Mouse (Mus musculus) layer of hippocampus, adult 2 months (tissue): ENCODE measurements around the gene Taok3. TPM values are rescaled to one million over a fixed set of nuclear protein-coding genes. Genes with fewer than 3 reads are reported as not detected.
A peak's percentile ranks its signal among the peaks of the same experiment; 100 is the strongest.

Experiments used
- DNase-seq, 2 experiments: peaks; one replicate each; pipeline ENCODE4 v3.0.0; 2022; ENCODE audit warnings: low spot score in 2 of 2
- H3K27ac ChIP-seq: fragments of 200-600 bp; 2 replicates; pipeline ENCODE4 v1.8.1; 2022
- H3K4me3 ChIP-seq: fragments of 200-600 bp; 2 replicates; pipeline ENCODE4 v1.8.1; 2022; ENCODE audit warnings: mild to moderate bottlenecking
- CTCF ChIP-seq: fragments of 200-600 bp; conservative IDR thresholded peaks from 2 replicates; pipeline ENCODE4 v1.8.1; 2022; ENCODE audit warnings: antibody characterized with exemption, mild to moderate bottlenecking, moderate library complexity
- long read RNA-seq, 2 experiments: library from polyadenylated mRNA; stranded (forward); transcript quantifications; one replicate each; pipeline ENCODE4 v2.0.0; 2021; ENCODE audit warnings: borderline mapping rate in 2 of 2
- total RNA-seq, 2 experiments: library from RNA; stranded (reverse); gene quantifications; 2 replicates each; pipeline ENCODE4 v1.2.3; 2021

The Taok3 gene
- total RNA-seq = 10 to 100 TPM; 57.0 to 60.8 TPM
- long read RNA-seq, experiment 1, partial matches to known transcripts = 0 of 7 reads
- long read RNA-seq, experiment 1, other reads (novel, unspliced or antisense) = 4 of 7 reads
- long read RNA-seq, experiment 2, full-length matches to known transcripts = 6 of 6 reads
- long read RNA-seq, experiment 2, partial matches to known transcripts = 0 of 6 reads
- long read RNA-seq, experiment 2, other reads (novel, unspliced or antisense) = 0 of 6 reads

DNA sequence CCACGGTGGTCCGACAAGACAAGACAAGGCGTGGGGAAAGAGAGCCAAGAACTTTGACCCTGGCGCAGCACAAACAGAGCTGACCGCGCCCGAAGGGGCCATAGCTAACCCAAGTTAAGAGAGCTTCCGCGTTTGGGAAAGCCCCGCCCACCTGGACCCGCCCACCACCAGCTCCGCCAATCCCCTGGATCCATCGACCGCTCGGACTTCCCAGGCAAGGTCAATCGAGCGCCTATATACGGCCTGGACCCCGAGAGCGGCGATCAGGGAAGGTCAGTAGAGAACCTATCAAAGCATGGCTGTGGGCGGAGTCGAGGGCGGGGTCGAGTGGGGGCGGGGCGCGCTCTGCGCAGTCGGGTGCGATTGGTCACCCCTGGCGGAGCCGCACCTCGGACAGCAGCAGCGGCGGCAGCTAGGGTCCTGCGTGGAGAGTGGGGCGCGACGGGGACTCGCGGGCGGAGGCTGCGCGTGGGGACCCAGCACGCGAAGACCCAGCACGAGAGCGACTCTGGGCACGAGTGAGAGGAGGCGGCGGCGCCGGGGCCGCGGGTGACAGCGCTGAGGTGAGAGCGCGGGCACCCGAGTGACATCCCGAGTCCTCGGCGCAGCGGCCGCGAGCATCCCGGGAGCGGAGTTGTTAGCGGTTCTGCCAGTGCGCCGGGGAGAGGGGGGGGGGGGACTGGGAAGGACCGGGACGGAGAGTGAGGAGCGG is at the start of gene Taok3:
TSS of gene Taok3 (plus strand) at position 353 of the 712 bp plus-strand sequence.
- peak within 1 kb of the TSS; percentile 78 for H3K27ac ChIP-seq
- peak within 1 kb of the TSS; percentile 92 for H3K4me3 ChIP-seq
- peak; percentile 16; the same call in 1 of the 2 replicates for TF ChIP-seq CTCF
- peak; percentile 99 for DNase-seq

DNA sequence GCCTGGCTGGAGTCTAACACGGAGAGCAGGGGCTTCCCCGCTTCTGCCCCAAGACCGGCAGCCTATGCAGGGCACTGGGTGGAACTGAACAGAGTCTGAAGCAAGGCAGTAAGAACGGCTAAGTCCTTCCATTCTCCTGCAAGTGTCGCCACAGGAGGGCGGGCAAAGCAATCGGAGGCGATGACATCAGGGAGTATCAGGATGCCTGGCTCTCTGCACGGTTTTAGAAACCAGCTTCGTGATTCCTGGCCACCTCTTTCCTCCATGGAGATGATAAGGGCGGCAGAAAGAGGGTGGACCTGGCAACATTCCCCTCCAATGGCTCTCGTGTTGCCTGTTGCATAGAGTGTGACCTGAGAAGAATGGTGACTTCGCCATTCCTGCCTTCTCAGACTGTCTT is 32.2 kb upstream of the Taok3 start:
- peak; percentile 41 for TF ChIP-seq CTCF
- Histone ChIP-seq H3K4me3 (peak overlapping the region; percentile 11; the same call in 1 of the 2 replicates), H3K27ac (no peak overlapping the region)
- DNase-seq = no peak

GRCm38 (mm10) chr5:117089147-117089546 is 30.8 kb upstream of the Taok3 start:
- H3K27ac ChIP-seq = no peak overlapping the region
- no peak for TF ChIP-seq CTCF
- no peak overlapping the region for H3K4me3 ChIP-seq

GRCm38 (mm10) chr5:117089786-117090185 is 30.1 kb upstream of the Taok3 start:
- no peak overlapping the region for H3K27ac ChIP-seq
- no peak for DNase-seq
- no peak overlapping the region for H3K4me3 ChIP-seq
- no peak for TF ChIP-seq CTCF

More at GRCm38 (mm10) chr5:117089147-117089546, 30.8 kb upstream of the Taok3 start:
- DNase-seq = no peak

DNA sequence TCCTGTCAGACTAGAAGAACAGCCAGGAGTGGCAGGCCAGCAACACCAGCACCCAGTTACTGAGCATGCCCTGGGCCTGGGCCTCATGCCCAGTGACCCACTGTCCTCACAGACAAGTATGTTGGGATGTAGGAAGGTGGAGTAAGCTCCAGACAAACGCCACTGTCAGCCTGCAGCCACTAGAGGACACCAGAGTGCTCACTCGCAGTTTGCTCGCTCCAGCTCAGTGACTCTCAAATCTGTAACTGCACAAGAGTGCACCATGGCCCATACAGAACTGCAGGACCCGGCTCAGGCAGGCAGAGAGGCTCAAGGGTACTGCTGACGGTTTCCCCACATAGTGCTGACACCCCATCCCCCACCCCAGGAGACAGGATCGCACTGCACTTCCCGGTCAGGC is 25.5 kb upstream of the Taok3 start:
- TF ChIP-seq CTCF = peak; percentile 86
- DNase-seq = peak in 1 of 2 experiments; percentile 53
- H3K27ac ChIP-seq = no peak overlapping the region
- H3K4me3 ChIP-seq = no peak overlapping the region

DNA sequence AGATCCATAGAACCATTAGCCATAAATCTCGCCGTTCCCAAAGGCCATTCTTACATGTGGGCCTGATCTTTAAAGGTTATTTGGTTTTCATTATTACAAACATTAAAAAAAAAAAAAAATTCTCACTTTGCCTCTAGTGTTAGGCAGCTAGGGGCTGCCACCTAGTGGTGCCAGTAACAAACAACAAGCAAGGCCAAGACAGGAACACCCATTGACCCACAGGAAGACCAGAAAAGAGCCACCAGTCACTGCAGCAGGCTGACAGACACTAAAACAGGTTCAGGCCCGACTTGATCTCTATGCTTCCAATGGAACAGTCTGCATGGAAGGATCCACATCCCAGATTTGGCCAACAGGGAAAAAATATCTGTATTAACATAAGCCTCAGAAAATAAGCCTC is 23.2 kb upstream of the Taok3 start:
- DNase-seq = peak in 1 of 2 experiments; percentile 48
- TF ChIP-seq CTCF = peak; percentile 96

GRCm38 (mm10) chr5:117099008-117099407 is 20.9 kb upstream of the Taok3 start:
- no peak overlapping the region for H3K27ac ChIP-seq
- no peak for DNase-seq

More for the DNA sequence above, 23.2 kb upstream of the Taok3 start:
- Histone ChIP-seq H3K4me3 (no peak overlapping the region), H3K27ac (no peak overlapping the region)

DNA sequence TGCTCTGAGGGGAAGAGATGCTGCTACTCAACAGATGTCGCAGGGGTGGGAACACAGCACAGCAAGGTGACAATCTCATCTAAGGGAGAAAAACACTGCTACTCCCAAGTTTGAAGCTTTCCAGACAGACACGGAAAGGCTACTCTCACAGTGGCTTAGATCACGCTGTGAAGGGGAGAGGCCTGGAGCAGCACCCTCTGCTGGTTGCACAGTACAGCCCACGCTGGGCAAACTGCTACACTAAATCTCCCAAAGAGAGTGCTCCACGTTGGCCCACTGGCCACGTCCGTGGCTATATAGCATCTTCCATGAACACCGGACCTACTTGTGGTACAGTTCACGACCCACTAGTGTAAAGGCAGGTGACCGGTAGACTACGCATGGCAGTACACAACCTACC is 20.2 kb upstream of the Taok3 start:
- H3K27ac ChIP-seq = no peak overlapping the region
- DNase-seq = peak in 1 of 2 experiments; percentile 43
- TF ChIP-seq CTCF = peak; percentile 79
- H3K4me3 ChIP-seq = no peak overlapping the region

More at GRCm38 (mm10) chr5:117099008-117099407, 20.9 kb upstream of the Taok3 start:
- no peak for TF ChIP-seq CTCF
- no peak overlapping the region for H3K4me3 ChIP-seq

- no peak for DNase-seq
- TF ChIP-seq CTCF = no peak
- no peak overlapping the region for H3K4me3 ChIP-seq
- 0 out of 2 replicates have a peak overlapping the region, but pooled peaks have one; percentile 7 for H3K27ac ChIP-seq
These were observed 16.6 kb upstream of the Taok3 start for GRCm38 (mm10) chr5:117103194-117103929.

- no peak overlapping the region for H3K4me3 ChIP-seq
- TF ChIP-seq CTCF = no peak
- peak in 1 of 2 experiments; percentile 50 for DNase-seq
- H3K27ac ChIP-seq = peak overlapping the region; percentile 48; the same call in 1 of the 2 replicates
These were observed 15.6 kb upstream of the Taok3 start for GRCm38 (mm10) chr5:117104329-117104728.

DNA sequence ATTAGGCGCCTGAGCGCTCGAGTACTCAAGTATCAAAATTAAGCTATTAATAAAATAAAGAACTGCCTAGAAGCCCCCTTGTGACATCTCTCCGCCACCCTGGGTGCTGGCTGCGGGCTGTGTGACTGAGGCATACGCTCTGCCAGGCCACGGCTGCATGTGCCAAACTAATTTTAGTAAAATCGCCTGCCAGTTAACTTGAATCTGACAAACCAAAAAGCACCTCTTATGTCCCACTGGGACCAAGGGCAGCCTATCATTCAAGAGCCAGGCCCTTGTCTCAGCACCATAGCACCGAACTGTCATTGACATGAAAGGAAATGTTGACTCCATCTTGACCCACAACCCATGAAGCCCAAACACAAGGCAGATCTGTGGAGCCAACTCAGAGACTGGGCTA is 14.2 kb upstream of the Taok3 start:
- H3K27ac ChIP-seq = no peak overlapping the region
- no peak for DNase-seq
- H3K4me3 ChIP-seq = no peak overlapping the region
- TF ChIP-seq CTCF = no peak

GRCm38 (mm10) chr5:117108292-117108691 is 11.6 kb upstream of the Taok3 start:
- H3K4me3 ChIP-seq = no peak overlapping the region
- no peak for DNase-seq
- no peak overlapping the region for H3K27ac ChIP-seq
- no peak for TF ChIP-seq CTCF

DNA sequence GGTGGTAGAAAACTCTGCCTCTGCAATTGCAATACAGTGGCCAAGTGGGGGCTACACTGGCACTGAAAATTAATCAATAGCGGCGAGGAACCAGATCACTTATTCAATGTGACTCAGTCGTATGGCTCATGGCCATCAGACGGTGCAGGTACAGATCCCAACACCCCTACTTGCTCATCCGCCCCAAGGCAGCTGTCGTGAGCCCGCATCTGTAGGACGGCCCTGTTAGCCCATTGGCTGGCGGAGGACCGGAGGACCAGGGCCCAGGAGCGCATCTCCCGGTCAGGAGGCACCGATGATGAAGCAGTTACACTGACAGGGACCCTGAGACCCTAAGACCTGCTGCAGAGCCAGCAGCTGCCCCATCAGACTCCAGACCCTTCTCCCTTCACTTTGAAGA is 11.2 kb upstream of the Taok3 start:
- H3K27ac ChIP-seq = no peak overlapping the region
- DNase-seq = no peak
- H3K4me3 ChIP-seq = no peak overlapping the region
- TF ChIP-seq CTCF = no peak
